Mouse (Mus musculus) midbrain, embryonic 15.5 days (tissue): ENCODE results near the gene Mmd. TPM values are rescaled to one million over a fixed set of nuclear protein-coding genes. Genes with fewer than 3 reads are reported as not detected.
"Not testable (repeated sequence)": the region's sequence is repeated elsewhere in the genome, so short reads cannot be mapped to it uniquely, and the experiment has no call there.

Experiments
- ATAC-seq: fragments of 200-750 bp; cut with Nextera tagmentation; replicated peaks from 2 replicates; pipeline ENCODE4 v1.8.0; 2017; ENCODE audit warnings: moderate TSS enrichment
- H3K27ac ChIP-seq: fragments of 300-500 bp; sonication (generic); 2 replicates; pipeline ENCODE4 v1.5.1; 2015; ENCODE audit warnings: mild to moderate bottlenecking, inconsistent platforms
- H3K27me3 ChIP-seq: fragments of 300-500 bp; sonication (generic); replicated peaks from 2 replicates; pipeline ENCODE4 v1.6.1; 2015; ENCODE audit warnings: inconsistent platforms
- H3K36me3 ChIP-seq: fragments of 300-500 bp; sonication (generic); replicated peaks from 2 replicates; pipeline ENCODE4 v1.6.1; 2015; ENCODE audit warnings: inconsistent platforms
- H3K4me1 ChIP-seq: fragments of 300-500 bp; sonication (generic); 2 replicates; pipeline ENCODE4 v1.6.1; 2015; ENCODE audit warnings: inconsistent platforms
- H3K4me2 ChIP-seq: fragments of 300-500 bp; sonication (generic); 2 replicates; pipeline ENCODE4 v1.6.1; 2015; ENCODE audit warnings: inconsistent platforms, mild to moderate bottlenecking, moderate library complexity
- H3K4me3 ChIP-seq: fragments of 300-500 bp; sonication (generic); 2 replicates; pipeline ENCODE4 v1.5.1; 2015; ENCODE audit warnings: mild to moderate bottlenecking, inconsistent platforms
- H3K9ac ChIP-seq: fragments of 300-500 bp; sonication (generic); 2 replicates; pipeline ENCODE4 v1.6.1; 2015; ENCODE audit warnings: mild to moderate bottlenecking, inconsistent platforms
- H3K9me3 ChIP-seq: fragments of 300-500 bp; sonication (generic); 2 replicates; pipeline ENCODE4 v1.6.1; 2016; ENCODE audit warnings: inconsistent platforms
- WGBS: fragments of 180-500 bp; shearing (Covaris S2); methylation state at CpG from one replicate; pipeline ENCODE4 v1.1.7; 2015; ENCODE audit warnings: mixed read lengths; 5-methylcytosine and 5-hydroxymethylcytosine counted together
- polyA plus RNA-seq: library from polyadenylated mRNA; unstranded; fragments of >200 nt; fragmentation: Nextera tagmentation; extraction: Ambion mirVana; gene quantifications from 2 replicates; pipeline ENCODE4 v1.2.1, GENCODE M21; 2015

Mmd gene
- polyA plus RNA-seq, 1 experiment from 2014 or later: 125 TPM

GRCm38 (mm10) chr11:90274187-90274586, 24.9 kb downstream of the Mmd start:
- no peaks in the 10 kb centered on the region for H3K9me3 ChIP-seq
- H3K36me3 ChIP-seq: peaks cover 10% of the 10 kb centered on the region; the same call in 1 of the 2 replicates
- H3K9ac ChIP-seq: no peak overlapping the region
- peaks cover 6% of the 10 kb centered on the region for H3K4me1 ChIP-seq
- 10% methylated on average over 1 of the region's 1 CpGs for WGBS
- H3K27me3 ChIP-seq: no peaks in the 10 kb centered on the region
- H3K27ac ChIP-seq: no peak overlapping the region
- ATAC-seq: no peak
- no peak overlapping the region for H3K4me3 ChIP-seq
- H3K4me2 ChIP-seq: no peak overlapping the region

DNA sequence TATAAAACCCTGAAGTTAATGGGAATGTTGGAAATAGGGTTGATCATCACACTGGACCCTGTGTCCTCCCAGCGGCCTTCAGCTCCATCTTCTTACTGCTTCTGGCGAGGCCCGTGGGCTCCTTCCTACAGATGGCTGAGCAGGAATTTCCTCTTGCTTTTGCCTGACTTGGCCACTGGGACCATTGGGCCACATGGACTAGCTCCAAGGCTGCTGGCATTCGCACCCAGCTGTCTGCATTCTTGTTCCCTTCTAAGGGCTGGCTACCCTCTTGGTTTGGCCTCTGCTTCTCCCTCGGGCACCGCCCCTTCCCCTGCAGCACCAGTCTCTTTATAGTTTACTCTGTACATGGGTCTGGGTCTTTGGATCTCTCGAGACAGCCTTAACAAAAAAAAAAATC, 26.4 kb downstream of the Mmd start:
- peaks cover 10% of the 10 kb centered on the region; the same call in 1 of the 2 replicates for H3K36me3 ChIP-seq
- no peak overlapping the region for H3K9ac ChIP-seq
- H3K4me2 ChIP-seq: no peak overlapping the region
- H3K27me3 ChIP-seq: no peaks in the 10 kb centered on the region
- H3K27ac ChIP-seq: no peak overlapping the region
- H3K4me1 ChIP-seq: no peaks in the 10 kb centered on the region
- H3K9me3 ChIP-seq: no peaks in the 10 kb centered on the region
- no peak overlapping the region for H3K4me3 ChIP-seq
- ATAC-seq: no peak
- 86% methylated on average over 7 of the region's 7 CpGs for WGBS

DNA sequence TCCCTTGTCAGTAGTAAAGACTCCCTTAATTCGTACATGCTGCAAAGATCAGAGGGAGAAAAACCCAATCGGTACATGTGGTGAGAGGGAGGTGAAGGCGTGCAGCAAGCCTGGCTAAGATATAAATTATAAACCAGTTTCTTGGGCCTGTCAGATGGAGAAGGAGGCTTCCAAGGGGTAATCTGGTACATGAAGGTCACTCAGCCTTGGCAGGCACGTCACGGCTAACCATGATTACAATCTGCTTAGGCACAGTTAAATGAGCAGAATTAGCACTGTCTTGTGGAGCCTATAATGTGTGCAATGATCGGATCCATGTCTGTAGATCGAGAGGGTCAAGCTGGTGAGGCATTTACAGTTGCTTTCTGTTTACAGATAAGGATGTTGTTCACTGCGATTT, 26.9 kb downstream of the Mmd start:
- Histone ChIP-seq H3K9ac (no peak overlapping the region), H3K36me3 (peaks cover 10% of the 10 kb centered on the region; the same call in 1 of the 2 replicates), H3K4me2 (no peak overlapping the region), H3K27me3 (no peaks in the 10 kb centered on the region), H3K4me3 (no peak overlapping the region), H3K27ac (no peak overlapping the region), H3K9me3 (no peaks in the 10 kb centered on the region), H3K4me1 (no peaks in the 10 kb centered on the region)
- ATAC-seq: no peak
- WGBS: 89% methylated on average over 8 of the region's 8 CpGs

GRCm38 (mm10) chr11:90276561-90276960, 27.3 kb downstream of the Mmd start:
- Histone ChIP-seq H3K9me3 (no peaks in the 10 kb centered on the region), H3K4me2 (no peak overlapping the region), H3K4me1 (no peaks in the 10 kb centered on the region), H3K4me3 (no peak overlapping the region), H3K27me3 (no peaks in the 10 kb centered on the region), H3K27ac (no peak overlapping the region), H3K36me3 (peaks cover 10% of the 10 kb centered on the region; the same call in 1 of the 2 replicates), H3K9ac (no peak overlapping the region)
- WGBS: 94% methylated on average over 12 of the region's 12 CpGs
- no peak for ATAC-seq

DNA sequence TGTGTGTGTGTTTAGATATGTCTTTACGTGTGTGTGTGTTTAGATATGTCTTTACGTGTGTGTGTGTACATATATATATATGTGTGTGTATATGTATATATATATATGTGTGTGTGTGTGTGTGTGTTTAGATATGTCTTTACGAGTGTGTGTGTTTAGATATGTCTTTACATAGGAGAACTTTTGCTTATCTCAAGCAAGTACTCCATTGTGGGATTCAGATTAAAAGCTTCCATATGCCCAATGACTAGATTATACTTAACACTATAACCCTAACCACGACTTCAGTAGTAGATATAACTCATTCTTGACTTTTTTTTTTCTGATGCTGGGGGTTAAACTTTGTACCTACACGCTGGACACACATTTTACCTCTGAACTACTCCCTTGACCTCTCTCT, 30.8 kb downstream of the Mmd start:
- Histone ChIP-seq H3K27me3 (no peaks in the 10 kb centered on the region), H3K9ac (no peak overlapping the region), H3K4me1 (no peaks in the 10 kb centered on the region), H3K9me3 (no peaks in the 10 kb centered on the region), H3K4me3 (no peak overlapping the region), H3K4me2 (no peak overlapping the region), H3K27ac (no peak overlapping the region), H3K36me3 (0 out of 2 replicates have a peak, but pooled peaks cover 3% of the 10 kb centered on the region)
- no peak for ATAC-seq
- 87% methylated on average over 5 of the region's 5 CpGs for WGBS

GRCm38 (mm10) chr11:90281943-90282342, 32.7 kb downstream of the Mmd start:
- not testable (repeated sequence) for H3K36me3 ChIP-seq, H3K9ac ChIP-seq, H3K4me2 ChIP-seq, H3K27ac ChIP-seq, H3K4me3 ChIP-seq, H3K9me3 ChIP-seq, ATAC-seq, H3K27me3 ChIP-seq, H3K4me1 ChIP-seq
- 93% methylated on average over 2 of the region's 2 CpGs for WGBS

DNA sequence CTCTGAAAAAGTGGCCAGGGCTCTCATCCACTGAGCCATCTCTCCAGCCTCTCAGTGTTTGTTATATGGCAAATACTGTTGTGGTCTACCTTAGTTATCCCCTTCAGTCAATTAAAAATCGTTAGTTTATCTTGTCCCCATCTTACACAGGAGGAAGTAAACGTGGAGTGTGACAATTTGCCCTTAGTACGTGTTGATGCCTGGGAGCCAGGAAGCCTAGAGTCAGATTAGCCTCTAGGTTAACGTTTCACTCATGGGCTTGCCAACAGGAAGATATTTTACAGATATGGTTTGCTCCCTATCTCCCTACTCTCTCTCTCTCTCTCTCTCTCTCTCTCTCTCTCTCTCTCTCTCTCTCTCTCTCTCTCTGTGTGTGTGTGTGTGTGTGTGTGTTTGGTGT, 33.9 kb downstream of the Mmd start:
- Histone ChIP-seq H3K9ac (no peak overlapping the region), H3K4me2 (no peak overlapping the region), H3K4me3 (no peak overlapping the region), H3K27me3 (no peaks in the 10 kb centered on the region), H3K27ac (no peak overlapping the region), H3K4me1 (no peaks in the 10 kb centered on the region), H3K9me3 (no peaks in the 10 kb centered on the region), H3K36me3 (no peaks in the 10 kb centered on the region)
- WGBS: 69% methylated on average over 4 of the region's 4 CpGs
- no peak for ATAC-seq

- H3K9ac ChIP-seq: no peak overlapping the region
- no peaks in the 10 kb centered on the region for H3K36me3 ChIP-seq
- H3K27me3 ChIP-seq: no peaks in the 10 kb centered on the region
- no peak overlapping the region for H3K4me2 ChIP-seq
- H3K4me1 ChIP-seq: no peaks in the 10 kb centered on the region
- H3K9me3 ChIP-seq: no peaks in the 10 kb centered on the region
- 81% methylated on average over 6 of the region's 6 CpGs for WGBS
- no peak overlapping the region for H3K27ac ChIP-seq
- no peak for ATAC-seq
- H3K4me3 ChIP-seq: no peak overlapping the region
Observed at GRCm38 (mm10) chr11:90283601-90284000, 34.3 kb downstream of the Mmd start.

DNA sequence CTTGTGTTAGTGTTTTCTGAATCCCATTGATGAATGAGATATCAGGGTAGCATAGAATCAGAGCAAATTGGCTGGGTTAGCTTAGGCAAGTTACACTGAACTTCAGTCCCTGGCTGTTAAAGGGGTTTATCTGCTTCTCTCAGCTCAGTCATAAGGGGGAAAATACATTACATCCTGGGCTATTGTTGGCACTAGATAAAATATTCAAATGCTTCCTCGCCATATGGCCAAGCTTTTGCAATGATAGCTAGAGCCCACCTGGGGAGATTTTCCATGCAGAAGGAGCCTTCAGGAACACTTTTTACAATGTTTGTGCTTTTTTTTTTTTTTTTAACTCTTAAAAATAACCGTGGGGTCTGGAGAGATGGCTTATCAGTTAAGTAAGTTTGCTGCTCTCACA, 34.8 kb downstream of the Mmd start:
- no peak overlapping the region for H3K4me2 ChIP-seq
- no peak overlapping the region for H3K27ac ChIP-seq
- no peaks in the 10 kb centered on the region for H3K4me1 ChIP-seq
- WGBS: 69% methylated on average over 2 of the region's 2 CpGs
- H3K4me3 ChIP-seq: no peak overlapping the region
- H3K27me3 ChIP-seq: no peaks in the 10 kb centered on the region
- no peaks in the 10 kb centered on the region for H3K36me3 ChIP-seq
- ATAC-seq: no peak
- no peaks in the 10 kb centered on the region for H3K9me3 ChIP-seq
- H3K9ac ChIP-seq: no peak overlapping the region

DNA sequence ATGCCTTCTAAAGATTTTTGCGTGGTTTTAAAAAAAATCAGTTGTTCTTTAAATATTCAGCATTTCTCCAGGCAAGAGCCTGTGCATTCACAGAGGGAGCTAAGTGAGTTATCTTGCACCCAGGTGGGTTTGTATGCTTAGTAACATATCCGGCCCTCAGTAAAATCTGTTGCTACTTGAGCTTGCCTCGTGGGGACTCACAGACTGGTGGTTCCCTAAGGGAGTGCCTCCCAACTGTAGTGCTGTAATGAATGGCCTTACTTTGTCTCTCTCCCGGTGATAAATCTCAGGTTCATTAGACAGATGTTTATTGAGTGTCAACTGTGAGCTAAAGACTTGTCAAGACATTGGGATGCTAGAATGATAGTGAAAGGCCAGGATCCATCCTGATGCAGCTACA, 35.4 kb downstream of the Mmd start:
- Histone ChIP-seq H3K9me3 (no peaks in the 10 kb centered on the region), H3K27me3 (no peaks in the 10 kb centered on the region), H3K4me1 (no peaks in the 10 kb centered on the region), H3K4me2 (no peak overlapping the region), H3K27ac (no peak overlapping the region), H3K9ac (no peak overlapping the region), H3K36me3 (no peaks in the 10 kb centered on the region), H3K4me3 (no peak overlapping the region)
- WGBS: 73% methylated on average over 4 of the region's 4 CpGs
- no peak for ATAC-seq

- WGBS: 86% methylated on average over 6 of the region's 6 CpGs
Observed at GRCm38 (mm10) chr11:90286550-90287154, 37.4 kb downstream of the Mmd start.

GRCm38 (mm10) chr11:90291156-90291555, 41.9 kb downstream of the Mmd start:
- WGBS: 54% methylated on average over 4 of the region's 4 CpGs

More at GRCm38 (mm10) chr11:90286550-90287154, 37.4 kb downstream of the Mmd start:
- no peak for ATAC-seq
- Histone ChIP-seq H3K36me3 (no peaks in the 10 kb centered on the region), H3K4me1 (no peaks in the 10 kb centered on the region), H3K4me3 (no peak overlapping the region), H3K9ac (no peak overlapping the region), H3K27ac (no peak overlapping the region), H3K4me2 (no peak overlapping the region), H3K27me3 (no peaks in the 10 kb centered on the region), H3K9me3 (no peaks in the 10 kb centered on the region)

DNA sequence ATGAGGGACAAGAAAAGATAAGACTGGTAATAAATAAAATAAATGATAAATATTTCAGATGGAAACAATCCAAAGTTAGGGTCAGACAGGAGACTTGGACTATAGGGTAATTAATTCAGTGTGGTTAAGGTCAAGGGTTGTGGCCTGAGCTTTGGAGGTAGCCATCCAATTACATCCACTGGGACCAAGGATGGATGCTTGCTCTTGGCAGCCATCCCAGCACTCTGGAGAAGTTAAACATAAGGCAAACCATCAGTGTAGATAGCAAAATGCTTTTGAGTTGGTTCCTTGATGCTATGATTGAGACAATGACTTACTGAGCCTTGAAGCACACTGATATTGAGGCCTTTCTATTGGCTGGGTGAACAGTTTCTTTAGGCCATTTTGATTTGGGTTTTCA, 43.5 kb downstream of the Mmd start:
- no peak overlapping the region for H3K4me3 ChIP-seq
- H3K4me2 ChIP-seq: no peak overlapping the region
- H3K27me3 ChIP-seq: no peaks in the 10 kb centered on the region
- ATAC-seq: no peak
- no peak overlapping the region for H3K9ac ChIP-seq
- no peaks in the 10 kb centered on the region for H3K9me3 ChIP-seq
- H3K4me1 ChIP-seq: no peaks in the 10 kb centered on the region
- no peak overlapping the region for H3K27ac ChIP-seq
- no peaks in the 10 kb centered on the region for H3K36me3 ChIP-seq

More at GRCm38 (mm10) chr11:90291156-90291555, 41.9 kb downstream of the Mmd start:
- H3K27me3 ChIP-seq: no peaks in the 10 kb centered on the region
- H3K27ac ChIP-seq: no peak overlapping the region
- no peaks in the 10 kb centered on the region for H3K36me3 ChIP-seq
- H3K4me1 ChIP-seq: no peaks in the 10 kb centered on the region
- H3K4me3 ChIP-seq: no peak overlapping the region
- H3K4me2 ChIP-seq: no peak overlapping the region
- no peaks in the 10 kb centered on the region for H3K9me3 ChIP-seq
- no peak overlapping the region for H3K9ac ChIP-seq
- ATAC-seq: no peak
